In the genomic region with DNA sequence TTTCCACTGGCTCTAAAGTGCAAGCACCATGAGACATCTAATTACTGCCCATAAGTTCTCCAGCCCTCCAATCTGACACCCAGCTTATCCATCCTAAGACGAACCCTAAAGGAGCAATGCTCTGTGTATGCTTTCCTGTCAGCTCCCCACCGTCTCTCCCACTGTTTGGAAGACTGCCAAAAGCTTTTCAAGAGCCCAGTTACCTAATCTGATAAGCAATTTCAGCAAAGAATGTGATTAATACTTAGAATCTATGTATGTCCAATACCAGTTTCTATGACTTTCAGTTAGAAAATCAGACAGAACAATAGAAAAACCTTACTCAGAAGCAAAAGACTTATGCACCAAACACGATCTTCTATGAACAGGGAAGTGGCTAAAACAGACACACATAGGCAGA, we compare ENCODE assay signal across 27 mouse cellular contexts.
DNase-seq lines count a peak whose midpoint lies in the region; ATAC-seq and TF ChIP-seq lines count a peak whose summit lies in the region.
"Had no signal": no experiment of that assay in that cellular context is flagged by ENCODE, and none has a peak within 500 bp of the region (broad histone marks: within the 10 kb centered on the region; RNA-seq: fewer than 3 reads in every experiment).

No protein-coding gene starts in this region.

- no peak for TF ChIP-seq POLR2A in brain, embryonic 14.5 days (IDR thresholded peaks at IDR 0.05; ENCODE audit: borderline replicate concordance, extremely low read depth, insufficient read depth, insufficient read length, poor library complexity, severe bottlenecking)

- no peak for ATAC-seq in hindbrain, embryonic 14.5 days (ENCODE audit: low FRiP score)
- ATAC-seq in hindbrain, embryonic 13.5 days (ENCODE audit: low FRiP score): no peak
- no peak for ATAC-seq in forebrain, embryonic 16.5 days
- ATAC-seq: activated CD4-positive, CD25-positive, alpha-beta regulatory T cell, adult 4 months; intestine, postnatal 0 days; midbrain, embryonic 13.5 days had no signal

- H3K27me3 ChIP-seq in hindbrain, embryonic 14.5 days (ENCODE audit: control insufficient read depth, insufficient read depth, low read length): no peaks in the 10 kb centered on the region
- no peaks in the 10 kb centered on the region for H3K27me3 ChIP-seq in hindbrain, embryonic 13.5 days
- no peaks in the 10 kb centered on the region for H3K27me3 ChIP-seq in forebrain, embryonic 16.5 days (replicated peaks; ENCODE audit: control insufficient read depth, insufficient read depth, low read length)
- H3K27me3 ChIP-seq: embryonic facial prominence, embryonic 13.5 days; forebrain, embryonic 12.5 days; heart, embryonic 12.5 days; lung, embryonic 15.5 days; midbrain, embryonic 13.5 days; neural tube, embryonic 12.5 days had no signal

- H3K4me2 ChIP-seq in hindbrain, embryonic 14.5 days (replicated peaks): no peak overlapping the region
- H3K4me2 ChIP-seq in hindbrain, embryonic 13.5 days: no peak overlapping the region
- no peak overlapping the region for H3K4me2 ChIP-seq in forebrain, embryonic 16.5 days (ENCODE audit: low read length)
- H3K4me2 ChIP-seq: embryonic facial prominence, embryonic 13.5 days; forebrain, embryonic 12.5 days; heart, embryonic 12.5 days; lung, embryonic 15.5 days; midbrain, embryonic 13.5 days; neural tube, embryonic 12.5 days had no signal

- intact Hi-C loops in heart, postnatal 14 days (cut with DNase I): no loop called here

- H3K9me3 ChIP-seq in hindbrain, embryonic 14.5 days (ENCODE audit: control insufficient read depth, low read length): no peaks in the 10 kb centered on the region
- no peaks in the 10 kb centered on the region for H3K9me3 ChIP-seq in hindbrain, embryonic 13.5 days
- H3K9me3 ChIP-seq in forebrain, embryonic 16.5 days (ENCODE audit: control insufficient read depth, low read length): no peaks in the 10 kb centered on the region
- H3K9me3 ChIP-seq: embryonic facial prominence, embryonic 13.5 days; forebrain, embryonic 12.5 days; heart, embryonic 12.5 days; lung, embryonic 15.5 days; midbrain, embryonic 13.5 days; neural tube, embryonic 12.5 days had no signal

- H3K9ac ChIP-seq in hindbrain, embryonic 14.5 days: no peak overlapping the region
- H3K9ac ChIP-seq in hindbrain, embryonic 13.5 days: no peak overlapping the region
- H3K9ac ChIP-seq in forebrain, embryonic 16.5 days (replicated peaks; ENCODE audit: low read depth, low read length): no peak overlapping the region
- H3K9ac ChIP-seq: embryonic facial prominence, embryonic 13.5 days; forebrain, embryonic 12.5 days; heart, embryonic 12.5 days; liver, embryonic 14.5 days; lung, embryonic 15.5 days; midbrain, embryonic 13.5 days; neural tube, embryonic 12.5 days had no signal

- no peaks in the 10 kb centered on the region for H3K4me1 ChIP-seq in hindbrain, embryonic 14.5 days (replicated peaks; ENCODE audit: control insufficient read depth, insufficient read depth, low read length)
- H3K4me1 ChIP-seq in hindbrain, embryonic 13.5 days (replicated peaks): peaks cover 9% of the 10 kb centered on the region; the same call in 1 of the 2 replicates
- H3K4me1 ChIP-seq in forebrain, embryonic 16.5 days (replicated peaks; ENCODE audit: control insufficient read depth, insufficient read depth, low read length): no peaks in the 10 kb centered on the region
- H3K4me1 ChIP-seq: forebrain, embryonic 12.5 days; lung, embryonic 15.5 days; neural tube, embryonic 12.5 days had no signal

- DNase-seq in hindbrain, embryonic 14.5 days (ENCODE audit: low spot score): peak; percentile 29
- DNase-seq in retina, postnatal 1 day: peak; percentile 21
- DNase-seq in retina, embryonic 14.5 days (ENCODE audit: low spot score): no peak
- peak; percentile 64 for DNase-seq in brain, embryonic 14.5 days (ENCODE audit: low read depth)
- DNase-seq in heart, postnatal 14 days: no peak
- DNase-seq: adrenal gland, adult 8-10 months; cerebellum, adult 9-10 months; embryo, embryonic 11 days; heart, adult 2 months; kidney, adult 9 months; kidney, postnatal 10 days; layer of hippocampus, adult 9-11 months; liver; right cerebral cortex, postnatal 14 days; thymus, postnatal 4 days had no signal

- no peak overlapping the region for H3K4me3 ChIP-seq in hindbrain, embryonic 14.5 days (replicated peaks; ENCODE audit: low read length)
- no peak overlapping the region for H3K4me3 ChIP-seq in hindbrain, embryonic 13.5 days
- H3K4me3 ChIP-seq in forebrain, embryonic 16.5 days (replicated peaks; ENCODE audit: low read length): no peak overlapping the region
- H3K4me3 ChIP-seq: embryonic facial prominence, embryonic 13.5 days; erythroblast, embryonic 14.5 days; forebrain, embryonic 12.5 days; heart, adult 2 months; heart, embryonic 12.5 days; lung, embryonic 15.5 days; midbrain, embryonic 13.5 days; neural tube, embryonic 12.5 days had no signal

- 58% methylated on average over 3 of the region's 3 CpGs for WGBS in hindbrain, embryonic 14.5 days
- WGBS in hindbrain, embryonic 13.5 days: 47% methylated on average over 3 of the region's 3 CpGs
- WGBS in forebrain, embryonic 16.5 days: 22% methylated on average over 3 of the region's 3 CpGs

- H3K27ac ChIP-seq in hindbrain, embryonic 14.5 days: no peak overlapping the region
- H3K27ac ChIP-seq in hindbrain, embryonic 13.5 days: no peak overlapping the region
- no peak overlapping the region for H3K27ac ChIP-seq in forebrain, embryonic 16.5 days (ENCODE audit: low read length)
- H3K27ac ChIP-seq: embryonic facial prominence, embryonic 13.5 days; forebrain, embryonic 12.5 days; heart, adult 2 months; liver, embryonic 14.5 days; lung, embryonic 15.5 days; midbrain, embryonic 13.5 days; neural tube, embryonic 12.5 days had no signal

- no peaks in the 10 kb centered on the region for H3K36me3 ChIP-seq in hindbrain, embryonic 14.5 days (replicated peaks; ENCODE audit: control insufficient read depth, insufficient read depth)
- H3K36me3 ChIP-seq in hindbrain, embryonic 13.5 days: no peaks in the 10 kb centered on the region
- H3K36me3 ChIP-seq in forebrain, embryonic 16.5 days (ENCODE audit: control insufficient read depth, insufficient read depth): no peaks in the 10 kb centered on the region
- H3K36me3 ChIP-seq: embryonic facial prominence, embryonic 13.5 days; forebrain, embryonic 12.5 days; heart, embryonic 12.5 days; lung, embryonic 15.5 days; midbrain, embryonic 13.5 days; neural tube, embryonic 12.5 days had no signal

- no peak for TF ChIP-seq CTCF in brain, embryonic 14.5 days (IDR thresholded peaks at IDR 0.05; ENCODE audit: borderline replicate concordance, extremely low read depth, insufficient read depth, insufficient read length)

Comparison
In these comparisons a context has a peak if more than half of its experiments do, and no peak if none do; other contexts are left out.
1. DNase-seq: peak in hindbrain, embryonic 14.5 days (single experiment), retina, postnatal 1 day (single experiment) and brain, embryonic 14.5 days (single experiment); none in retina, embryonic 14.5 days (single experiment) and heart, postnatal 14 days (0 of 2).